Mouse (Mus musculus): ENCODE results near the gene Prpsap1.
A peak's percentile ranks its signal among the peaks of the same experiment; 100 is the strongest.

Gene Prpsap1

DNA sequence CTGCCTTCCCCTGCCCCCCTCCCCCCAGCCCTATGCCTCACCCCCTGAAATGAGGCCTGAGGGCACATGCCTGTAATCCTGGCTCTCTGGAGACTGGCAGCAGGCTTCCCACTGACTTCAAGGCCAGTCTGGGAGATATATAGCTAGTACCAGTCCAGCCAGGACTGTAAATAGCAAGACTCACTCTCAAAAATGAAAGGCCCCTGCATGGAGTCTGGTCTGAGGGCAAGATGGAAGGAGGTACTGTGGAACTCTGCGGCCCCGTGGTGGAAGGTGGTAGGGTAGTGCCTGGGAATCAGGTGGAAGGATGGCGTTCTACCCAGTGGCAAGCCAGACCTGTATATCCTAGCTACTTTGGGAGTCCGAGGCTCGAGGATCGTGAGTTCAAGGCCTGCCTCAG is 50.1 kb downstream of the Prpsap1 start:
- DNase-seq (ENCODE audit: low spot score in 2 of 2), result no peak

DNA sequence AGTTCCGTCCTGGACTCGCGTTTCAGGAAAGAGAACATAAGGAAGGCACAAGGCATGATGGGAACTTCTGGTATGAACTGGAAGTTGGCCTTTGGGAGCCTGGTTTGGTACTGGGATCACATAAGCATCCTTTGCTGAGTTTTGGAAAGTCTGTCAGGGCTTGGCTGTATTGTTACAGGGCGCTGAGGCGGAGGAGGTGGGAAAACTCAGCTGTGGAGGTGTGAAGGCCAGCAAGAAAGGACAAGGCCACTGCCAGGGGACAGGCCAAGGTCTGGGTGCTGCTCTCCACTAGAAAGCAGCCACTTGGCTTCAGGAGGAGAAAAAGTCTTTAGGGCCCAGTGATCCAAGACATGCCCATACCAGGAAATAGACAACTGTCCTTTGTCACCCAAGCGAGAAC is 50.7 kb downstream of the Prpsap1 start:
- DNase-seq (ENCODE audit: low spot score in 2 of 2), result no peak

DNA sequence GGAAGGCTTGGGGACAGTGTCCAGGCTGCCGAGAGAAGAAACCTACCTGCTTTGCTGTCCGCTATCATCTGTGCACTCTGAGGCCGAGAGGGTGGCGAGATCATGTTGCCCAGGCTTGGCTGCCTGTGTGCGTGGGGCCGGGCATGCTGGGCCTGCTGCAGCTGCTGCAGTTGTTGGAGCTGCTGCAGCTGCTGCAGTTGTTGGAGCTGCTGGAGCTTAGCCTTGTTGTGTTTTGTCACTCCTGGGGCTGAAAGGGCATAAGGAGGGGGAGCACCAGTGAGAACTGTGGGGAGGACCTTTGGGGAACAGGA is 51.2 kb downstream of the Prpsap1 start:
- DNase-seq (ENCODE audit: low spot score in 2 of 2), result no peak

DNA sequence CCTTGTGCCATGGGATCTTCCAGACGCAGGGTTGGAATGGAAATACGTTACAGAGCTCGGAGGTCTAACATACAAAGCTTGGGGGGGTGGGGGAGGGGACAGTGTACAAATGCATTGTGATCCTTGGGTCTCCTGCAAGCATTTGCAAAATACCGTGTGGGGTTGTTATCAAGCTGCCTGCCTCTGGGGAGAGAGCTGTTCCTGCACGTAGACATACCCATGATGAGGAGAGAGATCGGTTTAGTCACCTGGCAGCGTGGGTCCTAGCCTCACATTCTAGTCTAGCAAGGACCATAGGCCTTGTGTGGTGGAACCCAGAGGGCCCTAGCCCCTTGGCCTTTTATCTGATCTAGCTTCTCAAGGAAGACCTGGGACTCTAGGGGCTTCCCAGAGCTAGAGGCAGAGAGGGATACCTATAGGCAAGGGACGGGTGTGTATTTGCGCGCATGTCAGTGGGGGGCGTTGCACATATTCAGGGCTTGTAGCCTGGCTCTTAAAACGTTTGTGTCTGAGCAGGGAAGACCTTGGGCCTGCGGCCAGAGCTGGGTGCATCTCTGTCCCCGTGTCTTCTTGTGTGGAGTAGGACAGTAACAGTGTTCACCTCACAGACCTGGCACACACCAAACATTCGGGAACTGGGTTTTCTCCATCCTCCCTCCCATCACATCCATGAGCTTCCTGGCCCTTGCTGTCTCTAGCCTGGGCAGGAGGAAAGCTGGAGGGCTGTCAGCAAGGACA is 51.7 kb downstream of the Prpsap1 start:
- no peak for DNase-seq (ENCODE audit: low spot score in 2 of 2)

DNA sequence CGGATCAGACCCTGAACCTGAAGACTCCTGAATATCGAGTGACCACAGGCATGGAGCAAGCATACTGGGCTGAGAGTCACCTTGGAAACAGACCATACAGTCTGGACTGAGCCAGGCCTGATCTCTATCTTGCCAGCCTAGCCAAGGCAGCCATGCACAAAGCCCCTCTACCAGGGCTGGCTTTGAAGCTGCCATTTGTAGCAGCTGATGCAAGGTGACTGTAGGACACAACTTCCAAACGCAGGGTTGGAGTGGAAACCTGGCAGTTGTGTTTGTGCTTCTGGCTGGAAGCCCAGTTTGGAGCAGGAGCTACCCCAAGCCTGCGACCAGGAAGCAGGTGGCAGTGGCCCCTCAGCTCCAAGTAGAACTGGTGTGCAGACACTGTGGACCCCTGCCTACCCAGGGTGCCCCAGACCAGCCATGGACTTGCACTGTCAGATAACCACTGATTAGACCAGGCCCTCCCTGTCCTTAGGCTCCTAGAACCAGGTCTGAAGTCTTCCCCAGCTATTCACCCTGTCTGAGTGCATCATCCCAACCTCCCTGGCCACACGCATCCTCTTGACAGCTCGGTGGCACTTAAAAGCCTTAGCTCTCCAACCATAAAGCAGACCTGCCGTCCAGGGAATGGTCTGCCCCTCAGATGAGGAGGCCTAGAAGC is 53.5 kb downstream of the Prpsap1 start:
- DNase-seq (ENCODE audit: low spot score in 2 of 2), result no peak

DNA sequence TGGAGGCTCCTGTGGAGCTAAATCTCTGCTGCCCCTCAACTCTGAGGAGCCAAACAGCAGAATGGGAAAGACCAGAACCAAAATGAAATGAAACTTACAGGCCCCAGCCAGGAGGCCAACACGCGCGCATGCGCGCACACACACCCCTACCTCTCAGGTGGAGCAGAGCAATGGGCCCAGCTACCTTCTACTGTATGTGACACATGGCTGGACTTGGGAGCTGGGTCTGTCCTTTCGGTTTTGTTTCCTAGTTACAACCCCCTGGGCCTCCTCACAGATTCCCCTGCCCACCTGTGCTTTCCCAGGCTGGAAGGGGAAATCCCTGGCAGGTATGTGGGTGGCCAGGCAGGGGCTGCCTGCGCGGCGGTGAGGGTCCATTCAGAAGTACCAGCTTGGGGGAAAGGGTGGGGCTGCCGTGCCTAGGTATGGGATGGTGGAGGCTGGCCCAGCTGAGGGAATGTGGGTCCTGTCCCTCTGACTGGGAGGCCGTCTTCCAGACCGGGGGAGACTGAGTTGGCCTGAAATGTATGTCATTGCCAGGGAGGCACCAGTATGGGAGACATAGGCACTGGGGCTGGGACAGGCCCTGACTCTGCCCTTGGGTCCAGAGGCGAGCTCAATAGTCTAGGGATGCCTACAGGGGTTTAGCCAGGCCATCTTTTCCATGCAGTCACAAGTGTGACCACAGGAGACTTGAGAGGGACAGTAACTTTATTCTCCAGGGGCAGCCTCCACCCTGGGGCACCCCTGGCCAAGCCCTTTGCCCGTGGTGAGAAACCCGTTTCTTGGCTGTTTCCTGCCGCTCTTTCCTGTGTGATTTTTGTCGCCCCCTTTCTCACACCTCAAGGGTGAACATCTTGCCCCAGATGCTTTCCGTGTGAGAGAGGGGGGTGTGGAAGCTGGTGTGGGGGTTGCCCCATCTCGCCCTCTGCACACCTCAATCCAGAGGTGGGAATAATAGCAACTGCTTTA is 54.4 kb downstream of the Prpsap1 start:
- DNase-seq (ENCODE audit: low spot score in 2 of 2), result no peak

DNA sequence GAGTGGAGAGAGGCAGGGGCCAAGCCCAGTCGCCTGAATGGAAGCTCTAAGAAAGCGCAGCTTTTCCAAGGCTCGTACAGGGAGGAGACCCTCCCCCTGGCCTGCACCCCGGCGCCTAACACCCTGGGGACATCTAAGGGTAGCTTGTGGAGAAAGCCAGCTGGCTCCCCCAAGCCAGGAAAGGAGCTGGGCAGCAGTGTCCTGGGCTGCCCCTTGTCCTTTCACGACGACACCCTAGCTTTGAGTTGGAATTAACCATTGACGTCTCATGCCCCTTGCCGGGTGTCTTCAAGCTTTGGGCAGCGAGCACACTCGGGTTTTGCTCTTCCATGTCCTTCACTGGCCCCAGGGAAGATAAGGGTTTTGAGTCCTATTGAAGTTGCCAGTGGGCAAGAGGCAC is 56.5 kb downstream of the Prpsap1 start:
- DNase-seq (ENCODE audit: low spot score in 2 of 2), result no peak

DNA sequence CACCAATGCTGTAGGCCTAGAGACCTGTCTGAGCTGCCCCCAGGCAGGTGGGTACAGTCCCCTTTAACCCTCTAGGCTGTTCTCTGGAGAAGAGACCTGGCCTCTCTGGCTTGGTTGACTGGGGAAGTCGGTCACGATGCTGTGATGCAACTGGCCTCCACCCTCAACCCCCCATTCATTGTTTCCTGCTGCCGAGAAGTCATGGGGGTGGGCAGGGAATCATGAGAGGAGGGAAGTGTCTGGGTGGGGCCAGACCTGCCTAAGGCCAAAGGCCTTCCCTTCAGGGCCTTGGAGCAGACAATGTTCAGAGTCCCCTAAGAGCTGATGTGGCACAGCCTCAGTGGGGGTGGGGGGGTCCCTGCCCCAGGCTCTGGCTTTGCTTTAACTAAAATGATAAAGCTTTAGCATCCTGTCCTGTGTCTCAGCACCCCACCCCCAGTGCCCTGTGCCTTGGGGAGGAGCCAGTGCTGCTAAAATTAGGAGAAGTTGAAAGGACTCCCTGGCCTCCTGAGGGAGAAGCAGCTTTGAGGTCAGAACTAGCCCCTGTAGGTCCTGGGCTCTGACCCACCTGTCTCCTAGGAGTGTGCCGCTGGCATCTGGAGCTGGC is 57.2 kb downstream of the Prpsap1 start:
- DNase-seq (ENCODE audit: low spot score in 2 of 2), result no peak

DNA sequence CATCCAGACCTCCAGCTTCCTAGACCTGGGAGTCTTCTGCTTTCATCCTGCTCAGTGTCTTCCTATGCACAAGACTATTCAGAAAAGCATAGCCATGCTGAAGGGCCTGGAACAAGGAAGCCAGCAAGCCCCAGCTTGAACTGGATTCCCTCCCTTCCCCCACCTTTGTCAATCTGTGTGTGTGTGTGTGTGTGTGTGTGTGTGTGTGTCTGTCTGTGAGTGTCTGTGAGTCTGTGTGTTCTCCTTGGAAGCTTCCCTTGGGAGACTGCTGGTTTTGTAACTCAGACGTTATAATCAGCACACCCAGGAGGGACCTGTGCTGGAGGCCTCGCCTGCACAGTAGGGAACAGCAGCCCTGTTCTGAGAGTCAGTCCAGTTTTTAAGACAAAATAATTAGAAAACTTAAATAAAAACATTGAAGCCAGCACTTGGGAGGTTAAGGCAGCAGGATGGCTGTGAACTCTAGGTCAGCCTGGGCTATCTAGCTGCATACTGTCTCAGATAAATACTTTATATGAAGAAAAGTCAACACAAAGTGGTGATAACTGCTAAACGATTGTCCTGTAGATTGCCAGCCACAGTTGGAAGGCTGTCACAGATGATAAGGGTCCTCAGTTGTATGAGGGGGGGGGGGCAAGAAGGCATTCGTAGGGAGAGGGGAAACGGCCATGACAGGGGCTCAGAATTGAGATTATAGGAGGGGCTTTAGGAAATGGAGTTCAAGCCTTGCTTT is 57.8 kb downstream of the Prpsap1 start:
- no peak for DNase-seq (ENCODE audit: low spot score in 2 of 2)

DNA sequence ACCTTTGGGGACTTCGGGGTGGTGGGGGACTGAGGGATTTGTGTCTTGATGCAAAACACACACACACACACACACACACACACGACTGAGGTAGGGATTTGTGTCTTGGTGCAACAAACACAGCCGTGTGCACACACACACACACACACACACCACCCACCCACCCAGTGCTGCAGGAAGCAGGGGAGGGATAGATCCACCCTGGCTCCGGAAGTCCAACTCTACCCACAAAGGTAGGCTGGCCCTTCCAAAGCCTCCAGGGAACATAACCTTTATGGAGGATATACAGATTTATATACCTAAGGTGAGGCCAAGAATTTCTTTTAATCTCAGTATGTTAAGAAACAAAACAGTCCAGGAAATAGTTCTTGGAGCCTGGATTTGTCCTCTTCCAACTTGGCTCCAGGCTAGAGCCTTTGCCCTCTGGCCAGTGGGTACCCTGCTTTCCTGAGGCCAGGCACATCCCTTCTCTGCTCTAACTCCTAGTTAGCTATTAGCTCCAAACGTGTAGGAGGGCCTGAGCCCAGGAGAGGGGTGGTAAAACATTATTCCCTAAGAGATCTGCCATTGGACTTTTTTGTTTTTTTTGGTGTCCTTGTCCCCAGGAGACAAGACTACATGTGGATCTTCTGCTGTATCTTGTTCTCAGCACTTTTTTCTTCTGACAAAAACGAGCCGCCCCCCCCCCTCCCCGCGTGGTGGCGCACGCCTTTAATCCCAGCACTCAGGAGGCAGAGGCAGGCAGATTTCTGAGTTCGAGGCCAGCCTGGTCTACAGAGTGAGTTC is 58.8 kb downstream of the Prpsap1 start:
- DNase-seq (ENCODE audit: low spot score in 2 of 2), result no peak

DNA sequence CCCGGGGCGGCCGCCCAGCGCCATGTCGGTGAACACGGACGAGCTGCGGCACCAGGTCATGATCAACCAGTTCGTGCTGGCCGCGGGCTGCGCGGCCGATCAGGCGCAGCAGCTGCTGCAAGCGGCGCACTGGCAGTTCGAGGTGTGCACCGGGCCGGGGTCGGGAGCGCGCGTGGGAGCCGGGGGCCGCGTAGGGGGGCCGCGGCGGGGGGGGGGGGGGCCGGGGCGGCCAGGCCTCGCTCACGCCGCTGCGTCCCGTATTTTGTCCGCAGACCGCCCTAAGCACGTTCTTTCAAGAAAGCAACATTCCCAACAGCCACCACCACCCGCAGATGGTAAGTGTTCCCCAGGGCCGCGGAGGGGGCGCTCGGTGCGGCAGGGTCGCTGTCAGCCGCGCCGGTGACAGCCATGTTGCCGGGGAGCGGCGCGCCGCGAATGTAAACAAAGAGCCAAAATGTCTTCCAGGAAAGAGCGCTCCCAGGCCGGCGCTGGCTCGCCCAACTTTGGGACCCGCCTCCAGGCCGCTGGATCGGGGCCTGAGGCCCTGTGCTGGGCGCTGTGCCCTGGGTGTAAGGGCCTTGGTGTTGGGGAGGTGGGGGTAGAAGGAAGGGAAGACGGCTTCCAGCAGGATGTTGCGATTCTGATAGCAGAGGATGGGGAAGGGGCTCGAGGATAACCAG is 59.6 kb downstream of the Prpsap1 start:
- DNase-seq (ENCODE audit: low spot score in 2 of 2), result peak in 1 of 2 experiments; percentile 41

DNA sequence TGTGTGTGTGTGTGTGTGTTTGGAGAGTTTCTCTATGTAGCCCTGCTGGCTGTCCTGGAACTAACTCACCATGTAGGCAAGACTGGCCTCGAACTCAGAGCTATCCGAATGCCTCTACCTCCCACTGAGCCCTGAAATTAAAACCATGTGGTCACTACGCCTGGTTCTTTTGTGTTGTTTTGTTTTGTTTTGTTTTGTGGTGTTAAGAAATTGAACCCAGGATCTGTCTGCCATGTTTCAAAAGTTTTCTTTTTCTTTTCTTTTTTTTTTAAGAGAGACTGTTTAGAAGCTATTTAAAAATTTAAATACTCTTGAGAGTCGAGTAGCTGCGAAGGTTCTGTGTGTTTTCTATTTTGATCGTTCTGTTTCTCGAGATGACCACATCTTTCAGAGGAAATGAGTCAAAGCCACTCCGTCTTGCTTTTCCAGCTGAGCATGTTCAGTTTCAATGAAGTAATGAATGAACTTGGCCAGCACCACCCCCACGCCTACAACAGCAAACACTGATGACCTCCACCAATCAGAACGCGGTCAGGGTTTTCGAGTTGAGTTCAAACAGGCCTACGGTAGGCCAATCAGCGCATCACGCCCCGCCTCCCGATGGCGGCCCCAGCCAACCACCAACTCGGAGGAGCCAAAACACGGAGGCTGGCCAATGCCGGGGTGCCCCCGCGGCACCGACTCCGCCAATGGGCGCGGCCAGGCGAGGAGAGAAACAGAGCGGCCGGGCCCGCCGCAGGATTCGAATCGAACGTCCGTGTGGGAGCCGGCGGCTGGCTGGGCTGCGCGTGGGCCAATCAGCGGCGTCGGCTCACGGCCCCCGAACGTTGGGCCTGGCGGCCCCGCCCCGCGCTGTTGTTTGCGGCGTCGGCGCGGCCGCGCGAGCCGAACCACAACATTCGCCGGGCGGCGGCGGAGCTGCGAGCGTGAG is 60.4 kb downstream of the Prpsap1 start, which contains the start of gene Ubald2:
Gene Ubald2 (plus strand): TSS at position 739 of the 931 bp plus-strand sequence.
- DNase-seq (ENCODE audit: low spot score in 2 of 2), result peak; percentile 99

DNA sequence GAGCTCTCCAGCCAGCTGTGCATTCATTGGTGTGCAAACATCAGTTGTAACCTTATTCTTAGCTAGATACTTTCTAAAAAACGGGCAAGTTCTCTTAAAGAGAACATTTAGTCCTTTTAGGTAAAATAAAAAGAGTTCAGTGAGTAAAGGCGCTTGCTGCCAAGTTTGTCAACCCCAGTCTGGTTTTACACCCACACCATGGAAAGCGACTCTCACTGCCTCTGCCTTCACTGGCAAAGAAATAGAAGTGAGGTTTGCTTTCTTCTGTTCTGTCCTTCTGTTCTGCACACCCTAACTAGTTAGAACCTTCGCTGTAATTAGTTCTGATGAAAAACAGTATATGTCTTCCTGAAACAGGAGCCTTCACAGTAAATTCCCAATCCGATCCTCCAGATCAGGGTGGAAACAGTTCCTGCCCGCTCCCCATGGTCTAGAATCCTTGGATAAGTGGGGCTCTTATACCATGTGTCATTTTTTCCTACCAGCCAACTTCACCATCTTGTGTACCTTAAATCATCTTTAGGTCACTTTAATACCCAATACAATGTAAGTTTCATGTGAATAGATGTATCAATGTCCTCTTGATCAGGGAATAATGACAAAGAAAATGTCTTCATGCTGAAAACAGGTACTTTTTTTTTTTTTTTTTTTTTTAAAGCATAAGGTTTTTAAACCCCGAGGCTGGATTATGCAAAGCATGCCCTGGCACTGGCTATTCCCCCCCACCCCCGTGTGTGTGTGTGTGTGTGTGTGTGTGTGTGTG is 61.2 kb downstream of the Prpsap1 start:
- DNase-seq (ENCODE audit: low spot score in 2 of 2), result no peak

DNA sequence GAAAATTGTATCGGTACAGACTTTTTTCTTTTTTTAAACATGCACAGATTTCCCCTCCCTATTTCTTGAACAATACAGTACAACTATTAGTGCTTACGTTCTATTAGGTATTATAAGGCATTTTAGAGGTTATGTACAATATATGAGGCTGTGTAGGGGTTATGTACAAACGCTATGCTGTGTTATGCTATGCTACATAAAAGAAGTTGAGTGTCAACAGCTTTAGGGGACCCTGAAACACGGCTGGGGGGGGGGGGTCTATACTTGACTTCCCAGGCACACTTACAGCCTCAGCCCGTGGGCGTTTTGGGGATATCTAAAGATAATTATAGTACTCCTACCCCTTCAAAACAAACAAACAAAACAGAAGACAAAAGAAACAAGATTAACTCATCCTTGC is 61.9 kb downstream of the Prpsap1 start:
- no peak for DNase-seq (ENCODE audit: low spot score in 2 of 2)

DNA sequence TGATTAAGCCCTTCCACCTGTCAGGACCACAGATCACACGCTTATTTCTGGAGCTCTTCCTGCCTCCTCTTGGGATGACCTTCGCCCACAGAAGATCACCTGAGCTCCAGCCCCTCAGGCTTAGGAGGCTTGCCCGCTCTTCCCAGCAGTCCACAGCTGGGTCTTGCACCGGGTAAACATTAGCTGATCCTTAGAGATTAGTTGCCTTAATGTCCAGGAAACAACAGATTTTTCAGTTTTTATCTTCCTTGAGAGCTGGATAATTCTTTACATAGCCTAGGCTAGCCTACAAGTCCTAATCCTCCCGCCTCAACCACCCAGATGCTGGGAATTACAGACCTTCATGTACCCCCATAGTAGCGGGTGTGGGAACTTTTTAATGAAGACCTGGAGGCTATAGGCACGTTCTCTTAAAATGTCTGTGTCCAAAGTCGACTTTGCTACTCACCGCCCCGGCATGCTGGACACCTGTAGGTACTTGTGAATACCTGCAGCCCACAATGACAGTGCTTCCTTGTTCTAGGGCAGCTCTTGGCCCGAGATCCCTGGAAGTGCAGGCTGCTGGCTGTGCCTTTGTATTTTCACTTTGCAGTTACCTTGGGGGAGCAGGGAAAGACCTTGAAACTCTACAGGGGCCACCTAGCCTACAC is 62.4 kb downstream of the Prpsap1 start:
- no peak for DNase-seq (ENCODE audit: low spot score in 2 of 2)

DNA sequence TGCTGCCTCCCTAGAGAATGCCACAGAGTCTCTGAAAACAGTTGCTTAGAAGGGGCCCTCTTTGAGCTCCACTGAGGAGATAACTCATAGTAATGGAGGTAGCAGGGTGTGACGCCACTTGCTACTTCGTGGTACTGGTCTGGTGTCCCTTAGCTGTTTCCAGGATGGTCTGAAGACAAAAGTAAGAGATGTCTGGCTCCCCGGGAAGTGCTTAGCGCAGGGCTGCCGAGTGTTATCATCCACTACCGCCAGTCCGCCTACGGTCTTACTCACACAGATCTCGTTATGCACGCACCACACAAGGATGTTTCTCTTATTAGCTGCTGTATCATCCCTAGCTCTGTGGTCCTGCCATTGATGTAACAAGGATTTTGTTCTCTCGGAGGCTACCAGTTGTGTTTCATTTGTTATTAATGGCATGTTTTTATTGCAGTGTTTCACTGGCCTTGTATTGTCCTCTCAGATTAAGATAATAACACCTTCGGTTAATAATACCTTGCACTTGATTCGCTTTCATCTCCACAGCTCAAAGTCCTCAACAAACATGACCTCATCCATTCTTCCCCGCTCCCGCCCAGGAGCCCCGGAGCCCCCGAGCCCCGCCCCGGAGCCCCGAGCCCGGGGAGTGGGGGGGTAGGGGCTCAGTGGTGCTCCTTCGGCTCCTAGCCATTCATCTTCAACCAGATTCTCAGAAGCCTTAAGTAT is 63.1 kb downstream of the Prpsap1 start:
- DNase-seq (ENCODE audit: low spot score in 2 of 2), result no peak
